Mouse (Mus musculus) forebrain, embryonic 13.5 days (tissue): ENCODE measurements around the gene Fam117a. TPM values are rescaled to one million over a fixed set of nuclear protein-coding genes. Genes with fewer than 3 reads are reported as not detected.

Experiments used
- ATAC-seq: fragments of 200-750 bp; cut with Nextera tagmentation; 2 replicates; pipeline ENCODE4 v1.8.0; 2017
- H3K27ac ChIP-seq: fragments of 300-500 bp; sonication (generic); 2 replicates; pipeline ENCODE4 v1.5.1; 2015; ENCODE audit warnings: inconsistent platforms, mild to moderate bottlenecking, moderate library complexity
- H3K27me3 ChIP-seq: fragments of 300-500 bp; sonication (generic); 2 replicates; pipeline ENCODE4 v1.6.1; 2015; ENCODE audit warnings: mild to moderate bottlenecking, inconsistent platforms
- H3K36me3 ChIP-seq: fragments of 300-500 bp; sonication (generic); 2 replicates; pipeline ENCODE4 v1.6.1; 2015; ENCODE audit warnings: mild to moderate bottlenecking, inconsistent platforms; ENCODE audit not compliant: poor library complexity, severe bottlenecking
- H3K4me1 ChIP-seq: fragments of 300-500 bp; sonication (generic); 2 replicates; pipeline ENCODE4 v1.6.1; 2015; ENCODE audit warnings: inconsistent platforms
- H3K4me2 ChIP-seq: fragments of 300-500 bp; sonication (generic); 2 replicates; pipeline ENCODE4 v1.6.1; 2015; ENCODE audit warnings: inconsistent platforms, mild to moderate bottlenecking, moderate library complexity
- H3K4me3 ChIP-seq: fragments of 300-500 bp; sonication (generic); 2 replicates; pipeline ENCODE4 v1.5.1; 2015; ENCODE audit warnings: mild to moderate bottlenecking, inconsistent platforms
- H3K9ac ChIP-seq: fragments of 300-500 bp; sonication (generic); 2 replicates; pipeline ENCODE4 v1.6.1; 2015; ENCODE audit warnings: mild to moderate bottlenecking, inconsistent platforms
- H3K9me3 ChIP-seq: fragments of 300-500 bp; sonication (generic); replicated peaks from 2 replicates; pipeline ENCODE4 v1.6.1; 2016; ENCODE audit warnings: inconsistent platforms
- WGBS: fragments of 180-500 bp; shearing (Covaris S2); methylation state at CpG from one replicate; pipeline ENCODE4 v1.1.7; 2015; 5-methylcytosine and 5-hydroxymethylcytosine counted together
- polyA plus RNA-seq: library from polyadenylated mRNA; unstranded; fragments of >200 nt; fragmentation: Nextera tagmentation; extraction: Ambion mirVana; gene quantifications from 2 replicates; pipeline ENCODE4 v1.2.1, GENCODE M21; 2015

Fam117a gene
- 3.0 and 3.8 TPM in 2 replicates for polyA plus RNA-seq

GRCm38 (mm10) chr11:95336568-95337128 is at the start of gene Fam117a:
Fam117a (plus strand) TSS chr11:95337018.
- Histone ChIP-seq H3K36me3 (no peaks in the 10 kb centered on the region), H3K27ac (no peak within 1 kb of the TSS), H3K9ac (peak within 1 kb of the TSS; percentile 80), H3K4me2 (peak within 1 kb of the TSS; percentile 88), H3K4me3 (peak within 1 kb of the TSS; percentile 83), H3K27me3 (peaks cover 9% of the 10 kb centered on the region), H3K4me1 (peaks cover 16% of the 10 kb centered on the region), H3K9me3 (no peaks in the 10 kb centered on the region)
- 1% methylated on average over 24 of the region's 27 CpGs for WGBS
- peak; percentile 99 for ATAC-seq

- Histone ChIP-seq H3K4me3 (no peak overlapping the region), H3K9me3 (no peaks in the 10 kb centered on the region), H3K27ac (no peak overlapping the region), H3K36me3 (peaks cover 84% of the 10 kb centered on the region), H3K4me1 (no peaks in the 10 kb centered on the region), H3K4me2 (no peak overlapping the region), H3K9ac (no peak overlapping the region), H3K27me3 (no peaks in the 10 kb centered on the region)
- ATAC-seq, result no peak
- WGBS, result 84% methylated on average over 4 of the region's 4 CpGs
These were observed 44.8 kb upstream of the Fam117a start for GRCm38 (mm10) chr11:95291998-95292397.

GRCm38 (mm10) chr11:95293017-95293624 is 43.7 kb upstream of the Fam117a start:
- ATAC-seq, result no peak
- Histone ChIP-seq H3K27me3 (no peaks in the 10 kb centered on the region), H3K27ac (no peak overlapping the region), H3K4me3 (no peak overlapping the region), H3K36me3 (peaks cover 82% of the 10 kb centered on the region), H3K9me3 (no peaks in the 10 kb centered on the region), H3K4me1 (no peaks in the 10 kb centered on the region), H3K4me2 (no peak overlapping the region), H3K9ac (no peak overlapping the region)
- WGBS, result 92% methylated on average over 8 of the region's 8 CpGs

- WGBS, result 96% methylated on average over 13 of the region's 13 CpGs
- Histone ChIP-seq H3K4me2 (no peak overlapping the region), H3K9me3 (no peaks in the 10 kb centered on the region), H3K4me3 (no peak overlapping the region), H3K9ac (no peak overlapping the region), H3K27ac (no peak overlapping the region), H3K36me3 (peaks cover 82% of the 10 kb centered on the region), H3K4me1 (no peaks in the 10 kb centered on the region), H3K27me3 (no peaks in the 10 kb centered on the region)
- ATAC-seq, result no peak
These were observed 41.1 kb upstream of the Fam117a start for GRCm38 (mm10) chr11:95295736-95296135.

- Histone ChIP-seq H3K4me1 (no peaks in the 10 kb centered on the region), H3K36me3 (peaks cover 83% of the 10 kb centered on the region), H3K9me3 (no peaks in the 10 kb centered on the region), H3K4me3 (no peak overlapping the region), H3K27me3 (no peaks in the 10 kb centered on the region), H3K4me2 (no peak overlapping the region), H3K9ac (no peak overlapping the region), H3K27ac (no peak overlapping the region)
- ATAC-seq, result no peak
- 16% methylated on average over 2 of the region's 2 CpGs for WGBS
These were observed 38.7 kb upstream of the Fam117a start for GRCm38 (mm10) chr11:95298146-95298545.

- Histone ChIP-seq H3K27me3 (no peaks in the 10 kb centered on the region), H3K27ac (no peak overlapping the region), H3K36me3 (peaks cover 83% of the 10 kb centered on the region), H3K9me3 (no peaks in the 10 kb centered on the region), H3K9ac (no peak overlapping the region), H3K4me1 (no peaks in the 10 kb centered on the region), H3K4me3 (no peak overlapping the region), H3K4me2 (no peak overlapping the region)
- 95% methylated on average over 12 of the region's 12 CpGs for WGBS
- ATAC-seq, result no peak
These were observed 36.9 kb upstream of the Fam117a start for GRCm38 (mm10) chr11:95299886-95300285.

GRCm38 (mm10) chr11:95301772-95302171 is 35.0 kb upstream of the Fam117a start:
- Histone ChIP-seq H3K9me3 (no peaks in the 10 kb centered on the region), H3K4me1 (no peaks in the 10 kb centered on the region), H3K9ac (no peak overlapping the region), H3K4me3 (no peak overlapping the region), H3K27ac (no peak overlapping the region), H3K27me3 (no peaks in the 10 kb centered on the region), H3K4me2 (no peak overlapping the region), H3K36me3 (peaks cover 85% of the 10 kb centered on the region)
- WGBS, result 96% methylated on average over 3 of the region's 3 CpGs
- no peak for ATAC-seq

- H3K4me3 ChIP-seq, result no peak overlapping the region
- WGBS, result 92% methylated on average over 7 of the region's 7 CpGs
- peaks cover 54% of the 10 kb centered on the region for H3K36me3 ChIP-seq
- no peak for ATAC-seq
- no peak overlapping the region for H3K27ac ChIP-seq
- H3K4me1 ChIP-seq, result peaks cover 12% of the 10 kb centered on the region
- H3K4me2 ChIP-seq, result no peak overlapping the region
- H3K9me3 ChIP-seq, result no peaks in the 10 kb centered on the region
- H3K9ac ChIP-seq, result no peak overlapping the region
- H3K27me3 ChIP-seq, result no peaks in the 10 kb centered on the region
These were observed 31.2 kb upstream of the Fam117a start for GRCm38 (mm10) chr11:95305600-95305999.

GRCm38 (mm10) chr11:95307526-95307925 is 29.3 kb upstream of the Fam117a start:
- Histone ChIP-seq H3K27ac (no peak overlapping the region), H3K4me2 (no peak overlapping the region), H3K36me3 (peaks cover 35% of the 10 kb centered on the region), H3K9ac (no peak overlapping the region), H3K27me3 (no peaks in the 10 kb centered on the region), H3K4me3 (no peak overlapping the region), H3K9me3 (no peaks in the 10 kb centered on the region), H3K4me1 (peaks cover 26% of the 10 kb centered on the region)
- 83% methylated on average over 8 of the region's 8 CpGs for WGBS
- ATAC-seq, result no peak

GRCm38 (mm10) chr11:95309510-95310006 is 27.3 kb upstream of the Fam117a start:
- peaks cover 26% of the 10 kb centered on the region for H3K4me1 ChIP-seq
- ATAC-seq, result peak; percentile 95
- under 1% methylated on average over 37 of the region's 37 CpGs for WGBS
- peak overlapping the region; percentile 69 for H3K4me2 ChIP-seq
- H3K4me3 ChIP-seq, result peak overlapping the region; percentile 91
- H3K9me3 ChIP-seq, result no peaks in the 10 kb centered on the region
- peaks cover 16% of the 10 kb centered on the region for H3K36me3 ChIP-seq
- H3K27ac ChIP-seq, result peak overlapping the region; percentile 95
- peak overlapping the region; percentile 90 for H3K9ac ChIP-seq
- no peaks in the 10 kb centered on the region for H3K27me3 ChIP-seq

- peak within 1 kb of the TSS; percentile 95 for H3K27ac ChIP-seq
- H3K4me2 ChIP-seq, result peak within 1 kb of the TSS; percentile 81
- peak within 1 kb of the TSS; percentile 90 for H3K9ac ChIP-seq
- peaks cover 26% of the 10 kb centered on the region for H3K4me1 ChIP-seq
- peak within 1 kb of the TSS; percentile 91 for H3K4me3 ChIP-seq
- no peaks in the 10 kb centered on the region for H3K9me3 ChIP-seq
- peak; percentile 94 for ATAC-seq
- under 1% methylated on average over 42 of the region's 42 CpGs for WGBS
- no peaks in the 10 kb centered on the region for H3K27me3 ChIP-seq
- H3K36me3 ChIP-seq, result peaks cover 11% of the 10 kb centered on the region
These were observed 26.7 kb upstream of the Fam117a start, which contains the start of gene Kat7 for GRCm38 (mm10) chr11:95310007-95310647. Kat7 (minus strand) TSS chr11:95310246.
